Mouse (Mus musculus): Measurements from ENCODE around the gene Arntl2. TPM values are rescaled to one million over a fixed set of nuclear protein-coding genes. Genes with fewer than 3 reads are reported as not detected.

Arntl2 gene
- polyA plus RNA-seq, 1 experiment from 2014 or later = 11.5 TPM

DNA sequence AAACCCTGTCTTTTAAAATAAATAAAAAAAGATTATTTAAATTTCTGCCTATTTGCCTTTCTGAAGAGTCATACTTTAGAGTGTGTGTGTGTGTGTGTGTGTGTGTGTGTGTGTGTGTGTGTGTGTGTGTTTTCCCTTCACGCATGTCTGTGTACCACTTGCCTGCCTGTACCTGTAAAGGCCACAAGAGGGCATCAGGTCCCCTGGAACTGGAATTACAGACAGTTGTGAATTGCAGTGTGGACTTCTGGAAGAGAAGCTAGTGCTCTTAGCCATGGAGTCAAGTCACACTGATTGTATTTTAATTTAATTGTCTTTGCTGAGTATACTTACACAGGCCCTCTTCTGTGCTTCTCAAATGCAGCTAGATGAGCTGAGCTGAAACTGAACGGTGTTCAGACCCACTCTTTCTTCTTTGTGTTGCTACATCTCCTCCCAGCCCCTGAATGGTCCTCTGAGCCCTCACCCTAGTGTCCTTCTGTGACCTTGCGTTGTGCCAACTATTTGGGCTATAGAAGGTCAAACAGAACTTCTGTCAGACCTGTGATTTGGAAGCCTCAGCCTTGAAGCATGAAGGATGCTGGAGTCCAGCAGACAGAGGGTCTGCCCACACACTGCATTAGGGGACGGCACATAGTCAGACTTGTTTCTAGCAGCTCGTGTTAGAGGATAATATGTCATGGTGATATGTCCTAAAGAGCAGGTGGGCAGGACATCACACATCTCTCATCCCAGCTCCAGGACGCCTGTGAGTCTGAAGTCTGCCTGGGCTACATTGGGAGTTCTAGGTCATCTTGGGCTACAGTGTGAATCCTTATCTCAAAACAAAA lies 37.8 kb downstream of the Arntl2 start:
- Histone ChIP-seq H3K9me3 (replicated peaks) (no peaks in the 10 kb centered on the region), H3K4me3 (replicated peaks) (no peak overlapping the region), H3K27me3 (no peaks in the 10 kb centered on the region), H3K4me1 (0 out of 2 replicates have a peak, but pooled peaks cover 4% of the 10 kb centered on the region), H3K27ac (replicated peaks) (no peak overlapping the region), H3K36me3 (peaks cover 8% of the 10 kb centered on the region; the same call in 1 of the 2 replicates), H3K9ac (no peak overlapping the region), H3K4me2 (replicated peaks) (no peak overlapping the region)
- 67% methylated on average over 6 of the region's 6 CpGs for WGBS
- ATAC-seq (ENCODE audit: insufficient number of reproducible peaks, low FRiP score, low TSS enrichment, low read depth) = no peak

DNA sequence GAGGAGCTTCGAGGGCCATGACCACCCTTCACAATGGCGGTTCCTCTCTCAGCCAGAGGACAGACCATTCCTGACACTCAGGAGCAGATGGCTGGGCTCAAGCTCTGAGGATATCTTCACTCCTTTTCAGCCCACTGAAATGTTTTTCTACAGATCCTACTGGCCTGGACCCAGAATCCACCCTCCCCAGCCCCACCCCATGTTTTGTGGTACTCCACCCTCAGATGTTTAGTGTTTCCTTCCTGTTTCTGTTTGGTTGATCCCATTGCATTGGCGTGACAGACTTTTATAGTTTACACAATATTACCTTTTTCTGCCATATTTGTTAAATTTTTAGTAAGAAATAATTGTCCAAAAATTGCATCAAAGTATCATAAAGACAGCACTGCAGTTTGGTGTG lies 38.5 kb downstream of the Arntl2 start:
- H3K27me3 ChIP-seq = no peaks in the 10 kb centered on the region
- H3K4me2 ChIP-seq (replicated peaks) = no peak overlapping the region
- WGBS = 86% methylated on average over 3 of the region's 3 CpGs
- no peak overlapping the region for H3K9ac ChIP-seq
- no peak overlapping the region for H3K4me3 ChIP-seq (replicated peaks)
- H3K27ac ChIP-seq (replicated peaks) = no peak overlapping the region
- peaks cover 8% of the 10 kb centered on the region; the same call in 1 of the 2 replicates for H3K36me3 ChIP-seq
- no peaks in the 10 kb centered on the region for H3K9me3 ChIP-seq (replicated peaks)
- ATAC-seq (ENCODE audit: insufficient number of reproducible peaks, low FRiP score, low TSS enrichment, low read depth) = no peak
- 0 out of 2 replicates have a peak, but pooled peaks cover 4% of the 10 kb centered on the region for H3K4me1 ChIP-seq

DNA sequence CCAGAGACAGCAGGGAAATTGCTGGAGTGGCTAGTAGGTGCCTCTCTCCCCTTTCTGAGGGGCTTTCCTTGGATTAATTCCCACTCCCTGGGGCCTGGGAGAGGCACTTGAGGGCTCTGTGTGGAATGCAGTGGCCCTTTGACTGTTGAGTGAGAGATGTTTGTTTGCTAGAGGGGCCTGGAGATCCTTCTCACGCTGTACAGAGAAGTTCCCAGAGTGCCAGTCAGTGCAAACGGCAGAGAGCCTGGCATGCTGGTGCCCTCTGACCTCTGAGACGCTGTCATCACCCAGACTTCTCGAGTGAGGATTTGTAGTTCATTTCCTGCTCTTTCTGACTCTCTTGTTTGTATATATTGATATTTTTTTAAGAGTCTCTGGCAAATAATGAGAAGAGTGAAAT lies 39.9 kb downstream of the Arntl2 start:
- Histone ChIP-seq H3K9ac (no peak overlapping the region), H3K27ac (replicated peaks) (no peak overlapping the region), H3K9me3 (replicated peaks) (no peaks in the 10 kb centered on the region), H3K4me3 (replicated peaks) (no peak overlapping the region), H3K27me3 (no peaks in the 10 kb centered on the region), H3K4me1 (0 out of 2 replicates have a peak, but pooled peaks cover 4% of the 10 kb centered on the region), H3K4me2 (replicated peaks) (no peak overlapping the region), H3K36me3 (peaks cover 8% of the 10 kb centered on the region; the same call in 1 of the 2 replicates)
- WGBS = 15% methylated on average over 4 of the region's 4 CpGs
- ATAC-seq (ENCODE audit: insufficient number of reproducible peaks, low FRiP score, low TSS enrichment, low read depth) = no peak

DNA sequence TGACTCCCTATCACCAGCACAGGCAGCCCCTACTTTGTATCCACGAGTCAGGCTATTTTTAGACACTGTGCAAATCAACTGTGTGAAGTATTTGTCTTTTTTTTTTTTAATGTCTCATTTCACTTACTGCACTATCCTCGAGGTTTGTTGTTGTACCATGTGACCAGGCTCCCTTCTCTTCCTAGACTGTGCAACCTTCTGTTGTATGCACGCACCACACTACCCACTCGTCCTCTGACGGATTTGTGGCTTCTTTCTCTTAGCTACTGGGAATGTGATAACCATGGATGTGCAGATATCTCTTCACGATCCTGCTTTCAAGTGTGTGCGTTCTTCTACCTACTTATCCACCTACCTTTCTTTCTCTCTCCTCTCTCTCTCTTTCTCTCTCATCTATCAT lies 41.5 kb downstream of the Arntl2 start:
- Histone ChIP-seq H3K4me3 (replicated peaks) (no peak overlapping the region), H3K27me3 (no peaks in the 10 kb centered on the region), H3K36me3 (peaks cover 2% of the 10 kb centered on the region; the same call in 1 of the 2 replicates), H3K9me3 (replicated peaks) (no peaks in the 10 kb centered on the region), H3K27ac (replicated peaks) (no peak overlapping the region), H3K4me2 (replicated peaks) (no peak overlapping the region), H3K9ac (no peak overlapping the region), H3K4me1 (0 out of 2 replicates have a peak, but pooled peaks cover 4% of the 10 kb centered on the region)
- ATAC-seq (ENCODE audit: insufficient number of reproducible peaks, low FRiP score, low TSS enrichment, low read depth) = no peak
- WGBS = 72% methylated on average over 7 of the region's 7 CpGs

DNA sequence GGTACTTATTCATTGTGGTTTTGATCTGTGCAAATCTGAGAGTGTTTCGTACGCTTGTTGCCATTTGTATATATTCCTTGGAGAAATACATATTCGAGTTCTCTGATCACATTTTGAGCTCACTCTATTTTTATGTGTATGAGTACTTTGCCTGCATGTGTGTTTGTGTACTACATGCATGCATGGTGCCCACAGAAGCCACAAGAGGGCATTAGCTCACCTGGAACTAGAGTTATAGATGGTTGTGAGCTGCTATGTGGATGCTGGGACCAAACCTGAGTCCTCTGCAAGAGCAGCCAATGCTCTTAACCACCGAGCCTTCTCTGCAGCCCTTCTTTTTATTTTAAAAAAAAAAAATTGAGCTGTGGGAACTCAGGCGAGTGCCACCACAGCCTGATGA lies 42.5 kb downstream of the Arntl2 start:
- Histone ChIP-seq H3K9ac (no peak overlapping the region), H3K4me1 (0 out of 2 replicates have a peak, but pooled peaks cover 4% of the 10 kb centered on the region), H3K36me3 (no peaks in the 10 kb centered on the region), H3K27me3 (no peaks in the 10 kb centered on the region), H3K4me2 (replicated peaks) (no peak overlapping the region), H3K4me3 (replicated peaks) (no peak overlapping the region), H3K9me3 (replicated peaks) (no peaks in the 10 kb centered on the region), H3K27ac (replicated peaks) (no peak overlapping the region)
- ATAC-seq (ENCODE audit: insufficient number of reproducible peaks, low FRiP score, low TSS enrichment, low read depth) = no peak
- 91% methylated on average over 5 of the region's 5 CpGs for WGBS

DNA sequence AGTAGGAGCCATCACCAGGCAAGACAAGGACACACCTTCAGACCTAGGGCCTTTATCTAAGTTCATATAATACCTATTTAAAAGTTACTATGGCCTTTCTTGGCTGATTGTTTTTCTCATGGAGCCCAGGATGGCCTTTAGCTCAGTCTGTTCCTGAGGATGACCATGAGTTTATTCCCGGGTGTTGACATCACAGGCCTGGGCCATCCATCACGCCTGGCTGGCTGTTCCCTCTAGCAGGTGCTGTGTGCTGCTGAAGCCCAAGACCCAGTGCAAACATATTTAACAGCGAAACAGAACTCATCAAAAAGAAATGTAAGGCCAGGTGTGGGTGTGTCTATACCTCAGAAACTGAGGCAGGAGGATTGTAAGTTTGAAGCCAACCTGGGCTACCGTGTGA lies 43.0 kb downstream of the Arntl2 start:
- Histone ChIP-seq H3K36me3 (no peaks in the 10 kb centered on the region), H3K4me1 (0 out of 2 replicates have a peak, but pooled peaks cover 4% of the 10 kb centered on the region), H3K9ac (no peak overlapping the region), H3K27ac (replicated peaks) (no peak overlapping the region), H3K4me2 (replicated peaks) (no peak overlapping the region), H3K4me3 (replicated peaks) (no peak overlapping the region), H3K27me3 (no peaks in the 10 kb centered on the region), H3K9me3 (replicated peaks) (no peaks in the 10 kb centered on the region)
- 91% methylated on average over 4 of the region's 4 CpGs for WGBS
- no peak for ATAC-seq (ENCODE audit: insufficient number of reproducible peaks, low FRiP score, low TSS enrichment, low read depth)

DNA sequence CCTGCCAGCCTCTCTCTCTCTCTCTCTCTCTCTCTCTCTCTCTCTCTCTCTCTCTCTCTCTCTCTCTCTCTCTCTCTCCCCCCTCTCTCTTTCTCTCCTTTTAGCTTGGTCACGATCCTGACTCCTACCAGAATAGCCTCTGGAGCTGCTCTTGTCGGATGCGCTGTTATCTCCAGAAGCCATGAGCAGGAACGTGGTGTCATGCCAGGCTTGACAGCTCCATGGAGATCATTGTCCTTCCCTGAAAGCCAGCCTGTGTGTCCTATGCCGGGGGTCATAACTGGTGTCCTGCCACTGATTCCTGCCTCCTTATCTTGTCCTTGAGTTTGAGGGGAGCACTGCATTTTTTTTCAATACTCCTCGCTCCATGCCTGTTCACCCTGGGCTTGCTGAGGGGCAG lies 49.0 kb downstream of the Arntl2 start:
- H3K27me3 ChIP-seq = no peaks in the 10 kb centered on the region
- no peak overlapping the region for H3K9ac ChIP-seq
- ATAC-seq (ENCODE audit: insufficient number of reproducible peaks, low FRiP score, low TSS enrichment, low read depth) = no peak
- H3K4me3 ChIP-seq (replicated peaks) = no peak overlapping the region
- no peaks in the 10 kb centered on the region for H3K36me3 ChIP-seq
- no peak overlapping the region for H3K27ac ChIP-seq (replicated peaks)
- H3K4me2 ChIP-seq (replicated peaks) = no peak overlapping the region
- 89% methylated on average over 6 of the region's 6 CpGs for WGBS
- H3K4me1 ChIP-seq = peaks cover 8% of the 10 kb centered on the region; the same call in 1 of the 2 replicates
- H3K9me3 ChIP-seq (replicated peaks) = no peaks in the 10 kb centered on the region

DNA sequence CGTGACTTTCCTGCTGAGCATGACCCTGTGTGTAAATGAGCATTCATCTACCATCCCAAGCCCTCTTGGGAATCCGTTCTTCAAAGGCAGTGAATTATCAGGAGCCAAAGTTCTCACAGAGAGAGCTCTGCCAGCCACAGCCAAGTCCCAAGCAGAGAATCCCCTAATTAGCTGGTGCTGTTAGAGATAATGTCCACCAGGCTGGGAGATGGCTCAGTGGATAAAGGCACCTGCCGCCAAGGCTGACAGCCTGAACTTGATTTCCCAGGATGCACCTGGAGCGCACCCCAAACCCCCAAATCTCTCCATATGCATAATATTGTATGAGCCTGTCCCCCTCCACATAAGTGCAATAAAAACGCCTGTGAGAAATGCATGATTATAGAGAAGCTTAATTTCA lies 49.5 kb downstream of the Arntl2 start:
- WGBS = 79% methylated on average over 5 of the region's 5 CpGs
- Histone ChIP-seq H3K36me3 (no peaks in the 10 kb centered on the region), H3K27ac (replicated peaks) (no peak overlapping the region), H3K9ac (no peak overlapping the region), H3K4me1 (peaks cover 8% of the 10 kb centered on the region; the same call in 1 of the 2 replicates), H3K4me3 (replicated peaks) (no peak overlapping the region), H3K27me3 (no peaks in the 10 kb centered on the region), H3K4me2 (replicated peaks) (no peak overlapping the region), H3K9me3 (replicated peaks) (no peaks in the 10 kb centered on the region)
- ATAC-seq (ENCODE audit: insufficient number of reproducible peaks, low FRiP score, low TSS enrichment, low read depth) = no peak

DNA sequence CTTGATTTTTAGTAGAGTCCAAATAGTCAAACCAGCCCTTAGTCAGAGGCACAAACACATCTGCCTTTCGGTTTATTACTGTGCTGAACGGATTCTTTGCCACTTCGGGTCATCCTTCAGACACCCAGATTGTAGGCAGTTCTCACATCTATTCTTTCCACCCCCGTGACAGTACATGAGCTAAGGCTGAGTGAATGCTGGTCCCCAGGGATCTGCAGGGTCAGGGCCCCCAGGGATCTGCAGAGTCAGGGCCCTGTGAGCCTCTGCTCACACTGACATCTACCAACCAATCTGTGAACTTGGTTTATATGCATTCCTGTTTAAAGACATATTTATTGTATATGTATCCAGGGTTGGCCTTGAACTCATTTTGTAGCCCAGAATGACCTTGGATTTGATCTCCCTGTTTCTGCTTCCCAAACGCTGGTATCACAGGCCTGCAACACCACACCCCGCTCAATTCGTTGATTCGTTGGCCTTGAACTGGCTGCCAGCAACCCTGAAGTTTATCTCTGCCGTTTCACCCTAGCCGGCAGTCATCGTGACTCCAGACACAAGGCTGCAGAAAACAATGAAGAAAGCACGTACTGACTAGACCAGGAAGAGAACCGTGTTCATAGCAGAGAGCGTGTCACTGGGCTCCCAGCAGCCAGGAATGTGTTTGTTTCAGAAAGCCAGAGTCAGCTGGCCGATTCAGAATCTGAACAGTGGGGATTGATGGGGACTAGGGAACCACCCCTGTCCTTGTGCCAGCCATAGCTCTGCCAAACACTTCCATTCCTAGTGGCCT lies 50.3 kb downstream of the Arntl2 start:
- Histone ChIP-seq H3K4me1 (peaks cover 8% of the 10 kb centered on the region; the same call in 1 of the 2 replicates), H3K4me3 (replicated peaks) (no peak overlapping the region), H3K4me2 (replicated peaks) (no peak overlapping the region), H3K27ac (replicated peaks) (no peak overlapping the region), H3K27me3 (no peaks in the 10 kb centered on the region), H3K9me3 (replicated peaks) (no peaks in the 10 kb centered on the region), H3K9ac (no peak overlapping the region), H3K36me3 (no peaks in the 10 kb centered on the region)
- ATAC-seq (ENCODE audit: insufficient number of reproducible peaks, low FRiP score, low TSS enrichment, low read depth) = no peak
- WGBS = 74% methylated on average over 15 of the region's 15 CpGs

DNA sequence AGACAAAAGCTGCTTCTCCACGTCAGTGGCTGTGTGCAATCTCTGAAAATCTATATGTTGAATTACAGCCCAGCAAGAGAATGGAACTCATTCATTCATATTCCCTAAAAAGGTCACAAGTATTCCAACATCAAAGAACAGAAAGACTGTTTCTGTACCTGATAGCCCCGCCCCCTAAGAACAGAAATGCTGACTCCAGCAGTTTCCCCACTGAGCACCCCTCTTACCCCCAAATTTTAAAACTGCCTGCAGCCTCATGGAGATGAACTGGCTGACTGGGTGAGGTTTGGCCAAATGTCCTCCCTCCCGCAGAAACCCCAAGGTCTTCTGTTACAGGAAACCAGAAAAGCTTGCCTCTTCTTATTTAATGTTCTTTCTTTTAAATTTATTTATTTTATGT lies 51.5 kb downstream of the Arntl2 start:
- Histone ChIP-seq H3K27ac (replicated peaks) (no peak overlapping the region), H3K4me3 (replicated peaks) (no peak overlapping the region), H3K4me1 (peaks cover 8% of the 10 kb centered on the region; the same call in 1 of the 2 replicates), H3K9me3 (replicated peaks) (no peaks in the 10 kb centered on the region), H3K4me2 (replicated peaks) (no peak overlapping the region), H3K9ac (no peak overlapping the region), H3K36me3 (no peaks in the 10 kb centered on the region), H3K27me3 (no peaks in the 10 kb centered on the region)
- ATAC-seq (ENCODE audit: insufficient number of reproducible peaks, low FRiP score, low TSS enrichment, low read depth) = no peak
- 62% methylated on average over 3 of the region's 3 CpGs for WGBS

DNA sequence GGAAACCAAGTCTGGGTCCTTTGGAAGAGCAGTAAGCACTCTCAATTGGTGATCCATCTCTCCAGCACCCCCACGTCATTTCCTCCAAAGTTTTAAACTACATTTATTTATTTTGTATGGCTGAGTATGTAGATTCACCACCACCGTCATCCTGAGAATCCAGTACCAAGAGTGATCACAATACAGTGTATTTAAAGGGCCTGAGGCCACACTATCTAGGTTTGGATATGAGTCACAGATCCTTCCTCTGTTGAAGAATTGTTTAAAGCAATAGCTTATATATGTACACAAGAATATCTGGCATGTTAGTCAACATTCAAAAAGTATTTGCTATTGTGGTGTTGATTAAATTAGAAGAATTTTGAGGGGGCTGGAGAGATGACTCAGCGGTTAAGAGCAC lies 52.4 kb downstream of the Arntl2 start:
- no peaks in the 10 kb centered on the region for H3K27me3 ChIP-seq
- H3K9ac ChIP-seq = no peak overlapping the region
- H3K4me2 ChIP-seq (replicated peaks) = no peak overlapping the region
- no peak overlapping the region for H3K27ac ChIP-seq (replicated peaks)
- no peaks in the 10 kb centered on the region for H3K9me3 ChIP-seq (replicated peaks)
- 85% methylated on average over 3 of the region's 3 CpGs for WGBS
- ATAC-seq (ENCODE audit: insufficient number of reproducible peaks, low FRiP score, low TSS enrichment, low read depth) = no peak
- H3K4me3 ChIP-seq (replicated peaks) = no peak overlapping the region
- no peaks in the 10 kb centered on the region for H3K36me3 ChIP-seq
- H3K4me1 ChIP-seq = peaks cover 8% of the 10 kb centered on the region; the same call in 1 of the 2 replicates
